Mouse (Mus musculus) spleen, embryonic (tissue): ENCODE data around the gene Palld.

Source experiments
- CTCF ChIA-PET: fragments of 350-600 bp; sonication (Branson Sonifier 250); formaldehyde crosslinking; loops from one replicate; lab custom pipeline; 2022; lab: Charles Lee

Palld gene

GRCm38 (mm10) chr8:61637736-61638135, 264.8 kb downstream of the Palld start:
- CTCF ChIA-PET: interaction anchor here (0.6 kb wide), 1 partner anchor 30 kb away, joined by 4 read pairs; no protein-coding TSS in a partner anchor

DNA sequence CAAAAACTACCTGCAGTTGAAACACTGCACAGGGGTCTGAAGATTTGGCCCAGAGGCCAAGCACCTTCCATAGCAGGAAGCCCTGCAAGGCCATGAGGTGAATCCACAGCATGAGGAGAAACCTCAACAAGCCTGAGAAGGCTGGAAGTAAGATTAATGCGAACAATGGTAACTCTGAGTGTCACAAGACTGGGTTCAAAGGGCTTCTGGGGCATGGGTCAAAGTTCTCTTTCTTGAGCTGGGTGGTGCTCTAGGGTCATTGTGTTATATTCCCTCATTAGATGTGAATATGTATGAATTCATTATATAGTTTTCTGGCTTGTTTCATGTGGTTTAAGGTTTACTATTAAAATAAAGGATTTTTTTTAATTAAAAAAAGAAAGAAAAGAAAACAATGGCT, 267.7 kb downstream of the Palld start:
- CTCF ChIA-PET: no interaction called here

DNA sequence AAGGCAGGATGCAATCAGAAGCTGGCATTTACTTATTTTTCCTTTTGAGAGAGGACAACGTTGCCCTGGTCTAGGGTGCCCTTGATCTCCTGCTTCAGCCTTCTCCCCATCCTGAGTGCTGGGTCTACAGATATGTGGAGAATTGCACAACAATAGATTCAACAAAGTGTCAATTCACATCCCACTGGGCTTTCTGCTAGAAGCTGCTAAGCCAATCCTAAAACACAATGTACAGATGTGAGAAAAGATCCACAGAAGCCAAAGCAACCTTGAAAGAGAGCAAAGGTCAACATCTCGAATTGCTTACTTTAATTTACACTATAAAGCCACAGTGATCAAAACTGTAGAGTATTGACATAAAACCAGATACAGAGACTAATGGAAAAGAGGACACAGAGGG, 270.2 kb downstream of the Palld start:
- CTCF ChIA-PET: no interaction called here

- CTCF ChIA-PET: no interaction called here
Observed at GRCm38 (mm10) chr8:61629631-61629968, 272.9 kb downstream of the Palld start.

DNA sequence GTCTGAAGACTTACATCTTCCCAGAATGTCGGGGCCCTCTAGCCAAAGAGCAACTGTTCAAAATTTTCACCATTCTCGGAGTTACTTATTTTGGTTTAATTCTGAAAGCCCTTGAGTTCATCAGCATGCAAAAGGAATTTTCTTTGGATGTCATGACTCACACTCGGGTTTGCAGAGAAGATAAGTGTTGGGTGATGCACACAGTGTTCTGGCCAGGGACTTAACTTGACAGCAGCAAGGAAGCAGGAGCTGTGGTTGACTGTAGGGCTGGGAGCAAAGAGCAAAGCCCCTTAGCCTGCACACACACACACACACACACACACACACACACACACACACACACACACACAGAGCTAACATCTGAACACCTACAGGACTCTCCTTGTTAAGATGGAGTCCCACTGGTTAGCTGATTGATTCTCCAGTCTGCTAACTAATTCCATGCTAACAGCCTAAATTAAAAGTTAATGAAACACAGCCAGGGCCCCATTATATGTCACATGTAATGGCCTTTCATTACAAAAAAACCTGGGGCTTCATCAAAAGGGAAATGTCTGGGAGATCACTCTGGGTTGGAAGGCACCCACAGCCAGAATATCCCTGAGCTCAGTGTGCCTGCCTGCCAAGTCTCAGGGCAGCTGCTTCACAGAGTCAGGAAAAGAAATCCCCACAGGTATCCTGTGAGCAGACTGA, 273.4 kb downstream of the Palld start:
- CTCF ChIA-PET: no interaction called here

DNA sequence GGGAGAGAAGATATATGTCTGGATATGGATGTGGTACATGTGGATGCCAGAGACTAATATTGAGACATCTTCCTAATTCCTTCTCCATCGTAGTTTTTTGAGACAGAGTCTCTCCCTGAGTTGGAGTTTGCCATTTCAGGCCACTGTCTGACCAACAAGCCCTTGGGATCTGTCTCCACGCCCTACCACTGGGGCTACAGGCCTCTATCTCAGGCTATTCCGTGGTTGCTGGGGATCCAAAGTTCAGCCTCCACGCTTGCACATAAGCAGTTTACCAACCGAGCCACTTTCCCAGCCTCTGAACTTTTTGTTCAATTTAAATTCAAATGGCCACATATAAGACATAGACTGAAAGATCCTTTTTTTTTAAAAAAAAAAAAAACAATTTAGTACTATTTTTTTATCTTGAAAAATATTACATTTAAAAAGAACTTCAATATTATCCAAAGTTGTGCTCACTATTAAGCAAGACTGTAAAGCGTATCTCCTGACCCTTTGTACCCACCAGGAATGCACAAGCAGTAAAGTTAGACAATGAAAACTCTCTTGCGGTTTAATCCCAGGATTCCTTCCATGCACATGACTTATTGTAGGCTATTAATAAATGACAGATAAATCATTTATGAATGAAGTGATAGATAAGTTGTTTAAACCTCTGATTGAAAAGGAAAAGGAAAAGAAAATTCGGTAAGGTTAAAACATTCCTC, 276.1 kb downstream of the Palld start:
- CTCF ChIA-PET: no interaction called here

DNA sequence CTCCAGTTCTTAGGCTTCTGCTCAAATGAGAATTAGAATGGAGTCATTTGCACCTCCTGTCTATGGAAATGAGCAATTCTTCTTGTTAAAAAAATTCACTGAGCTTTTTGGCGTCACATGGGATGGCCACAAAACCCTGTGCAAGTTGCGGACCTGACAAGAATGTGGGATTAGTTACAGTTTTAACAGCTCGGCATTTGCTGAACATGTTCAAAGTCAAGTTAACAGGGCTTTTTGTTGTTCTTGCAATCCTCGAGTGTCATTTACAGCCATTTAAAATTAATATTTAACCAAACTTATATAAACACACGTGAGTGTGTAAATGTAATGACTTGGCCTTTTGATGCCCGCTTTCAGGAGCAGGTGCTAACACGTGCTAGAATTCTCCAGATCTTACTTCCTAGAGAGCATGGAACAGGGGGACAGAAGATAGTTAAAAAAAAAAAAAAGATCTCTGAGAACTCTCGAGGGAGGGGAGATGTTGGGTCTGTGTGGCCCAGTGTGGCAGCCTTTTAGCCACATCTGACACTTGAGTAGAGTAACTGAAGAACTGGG, 276.8 kb downstream of the Palld start:
- CTCF ChIA-PET: no interaction called here

- CTCF ChIA-PET: no interaction called here
Observed at GRCm38 (mm10) chr8:61623485-61624417, 278.7 kb downstream of the Palld start.

GRCm38 (mm10) chr8:61621300-61621699, 281.2 kb downstream of the Palld start:
- CTCF ChIA-PET: no interaction called here

DNA sequence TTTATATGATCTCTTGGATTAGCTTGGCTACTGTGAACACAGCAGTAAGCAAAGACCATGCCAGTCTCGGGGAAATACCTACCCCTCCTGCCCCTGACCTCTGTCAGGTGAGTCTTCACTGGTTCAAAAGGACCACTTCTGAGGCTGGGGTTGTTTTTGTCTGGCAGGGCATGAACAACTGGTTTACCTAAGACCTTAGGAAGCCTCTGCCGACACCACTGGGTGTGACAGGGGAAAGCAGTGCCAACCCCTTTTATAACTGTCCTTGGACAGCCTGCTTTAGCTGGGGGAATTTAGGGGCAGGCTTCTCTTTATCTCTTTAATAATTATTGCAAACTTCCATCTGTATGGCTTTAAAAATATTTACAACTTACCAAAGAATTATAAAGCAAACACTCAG, 284.8 kb downstream of the Palld start:
- CTCF ChIA-PET: no interaction called here

- CTCF ChIA-PET: no interaction called here
Observed at GRCm38 (mm10) chr8:61617049-61617448, 285.4 kb downstream of the Palld start.

- CTCF ChIA-PET: no interaction called here
Observed at GRCm38 (mm10) chr8:61615711-61616697, 286.5 kb downstream of the Palld start.

DNA sequence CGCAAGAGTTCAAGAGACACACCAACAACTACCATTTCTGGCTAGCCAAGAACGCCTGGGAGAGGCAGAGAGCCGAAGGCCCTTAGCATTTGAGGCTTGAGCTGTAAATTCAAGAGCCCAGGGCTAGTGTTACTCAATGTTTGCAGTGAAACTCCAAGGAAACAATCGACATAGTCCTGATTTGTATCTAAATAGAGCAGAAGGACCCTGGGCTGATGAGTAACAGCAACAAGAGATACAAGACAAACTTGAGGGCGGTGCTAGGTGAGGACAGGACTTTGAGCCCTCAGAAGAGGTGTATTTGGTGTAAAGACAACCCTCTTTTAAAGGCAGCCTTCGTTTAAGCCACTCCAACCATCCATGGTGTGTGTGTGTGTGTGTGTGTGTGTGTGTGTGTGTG, 290.7 kb downstream of the Palld start:
- CTCF ChIA-PET: no interaction called here

- CTCF ChIA-PET: no interaction called here
Observed at GRCm38 (mm10) chr8:61611077-61611476, 291.4 kb downstream of the Palld start.

- CTCF ChIA-PET: no interaction called here
Observed at GRCm38 (mm10) chr8:61610546-61610945, 291.9 kb downstream of the Palld start.

- CTCF ChIA-PET: interaction anchor here (0.7 kb wide), 1 partner anchor 30 kb away, joined by 4 read pairs; no protein-coding TSS in a partner anchor
Observed at GRCm38 (mm10) chr8:61607463-61607813, 295.1 kb downstream of the Palld start.

DNA sequence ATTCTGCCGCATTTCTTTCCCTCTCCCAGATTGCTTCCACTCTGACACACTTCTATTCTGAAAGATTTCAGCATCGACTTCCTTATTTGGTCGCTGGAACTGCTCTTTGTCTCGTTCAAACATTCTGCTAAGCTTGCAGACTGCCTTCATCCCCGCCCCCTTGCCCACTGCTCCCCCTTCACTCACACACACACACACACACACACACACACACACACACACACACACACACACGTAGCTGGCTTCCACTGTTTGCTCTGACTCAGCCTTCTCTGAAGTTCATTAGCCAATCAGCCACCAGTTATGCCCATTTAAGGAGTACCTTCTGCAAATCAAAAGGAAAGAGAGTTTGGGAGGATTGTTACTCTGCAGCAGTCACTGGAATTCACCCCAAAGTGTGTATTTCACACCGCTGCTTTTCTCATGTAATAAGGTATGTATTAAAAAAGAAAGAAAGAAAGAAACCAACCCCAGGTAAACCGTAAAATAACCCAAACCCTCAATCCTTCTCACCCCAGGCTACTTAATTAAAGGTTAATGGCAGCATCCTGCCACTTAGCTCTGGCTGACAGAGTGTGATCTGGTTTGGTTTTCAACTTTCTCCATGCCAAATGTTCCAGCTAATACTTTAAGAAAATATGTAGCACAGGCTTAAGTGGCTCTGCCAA, 295.6 kb downstream of the Palld start:
- CTCF ChIA-PET: interaction anchor here (0.5 kb wide), 1 partner anchor 39 kb away, joined by 4 read pairs; no protein-coding TSS in a partner anchor

GRCm38 (mm10) chr8:61604871-61605270, 297.6 kb downstream of the Palld start:
- CTCF ChIA-PET: no interaction called here

- CTCF ChIA-PET: no interaction called here
Observed at GRCm38 (mm10) chr8:61596889-61597288, 305.6 kb downstream of the Palld start.

GRCm38 (mm10) chr8:61591446-61591845, 311.0 kb downstream of the Palld start:
- CTCF ChIA-PET: no interaction called here
